Mouse (Mus musculus): ENCODE measurements at regions not wholly inside any gene's neighbourhood (a gene's known extent, or its start where the extent isn't known, plus 50 kb on each side); places are given as distances from the start of the nearest gene placed in this dataset.

DNA sequence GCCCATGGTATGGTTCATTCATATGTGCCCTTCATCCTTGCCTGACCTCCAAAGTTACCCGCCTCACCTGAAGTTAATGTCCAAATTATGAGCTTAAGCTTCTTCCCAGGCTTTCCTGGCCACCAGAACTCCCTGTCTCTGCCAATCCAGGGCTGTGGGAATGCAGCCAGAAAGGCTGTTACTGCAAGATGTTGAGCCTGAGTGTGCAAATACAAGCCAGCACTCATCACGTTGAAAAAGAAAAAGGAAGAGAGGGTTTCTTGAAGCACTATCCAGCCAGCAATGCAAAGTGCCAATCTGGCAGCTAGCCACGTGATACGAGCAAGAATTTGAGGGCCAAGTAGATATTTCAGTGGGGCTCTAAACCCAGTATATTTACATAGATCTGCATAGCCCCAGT is 213.7 kb downstream of the Hs3st3b1 start:
- Histone ChIP-seq H3K27ac (ENCODE audit: control insufficient read depth, insufficient read depth, low read depth, low read length, poor library complexity) (no peak overlapping the region), H3K4me3 (replicated peaks; ENCODE audit: control insufficient read depth, low read depth, low read length) (no peak overlapping the region), H3K4me1 (ENCODE audit: control insufficient read depth, insufficient read depth, low read length) (no peaks in the 10 kb centered on the region)
- TF ChIP-seq POLR2A (IDR thresholded peaks at IDR 0.05; ENCODE audit: borderline replicate concordance, control insufficient read depth, low read depth, low read length), result no peak
- TF ChIP-seq CTCF (IDR thresholded peaks at IDR 0.05; ENCODE audit: control insufficient read depth, insufficient read depth, low read length), result no peak
- WGBS, result 53% methylated on average over 4 of the region's 4 CpGs

DNA sequence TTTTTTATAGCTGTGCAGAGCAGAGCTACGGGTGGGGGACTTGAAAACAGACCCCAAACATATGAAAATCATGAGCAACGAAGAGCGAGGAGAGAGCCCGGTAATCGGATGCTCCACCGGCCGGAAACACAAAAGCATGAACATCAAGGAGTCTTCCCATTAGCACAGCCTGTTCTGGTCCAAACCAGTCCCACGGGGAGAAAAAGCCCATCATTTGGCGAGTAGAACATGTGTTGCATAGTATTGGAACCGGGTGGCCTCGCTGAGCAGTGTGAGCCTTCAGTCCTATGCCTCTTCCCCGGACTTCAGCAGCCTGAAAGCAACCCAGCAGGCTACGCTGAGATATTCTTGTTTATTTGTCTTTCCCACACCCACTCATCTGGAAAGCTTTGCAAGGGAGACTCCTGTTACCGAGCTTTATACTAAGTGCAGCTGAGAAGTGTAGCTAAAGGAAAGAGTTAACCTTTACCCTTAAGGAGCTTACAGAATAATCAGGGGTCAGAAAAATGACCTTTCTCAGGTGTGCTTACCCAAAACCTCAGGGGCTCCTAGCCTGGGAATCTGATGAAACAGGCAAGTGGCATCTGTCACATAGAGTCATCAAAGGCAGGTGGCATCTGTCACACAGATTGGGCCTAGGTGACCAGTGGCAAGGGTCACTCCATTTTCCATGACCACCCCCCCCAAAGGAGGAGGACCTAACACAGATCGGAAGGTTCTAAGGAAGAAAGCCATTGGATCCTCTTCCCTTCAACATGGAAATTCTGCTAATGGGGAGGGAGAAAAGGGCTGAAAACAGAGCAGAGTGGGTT is 209.8 kb downstream of the Hs3st3b1 start:
- Histone ChIP-seq H3K27ac (ENCODE audit: control insufficient read depth, insufficient read depth, low read depth, low read length, poor library complexity) (no peak overlapping the region), H3K4me1 (ENCODE audit: control insufficient read depth, insufficient read depth, low read length) (no peaks in the 10 kb centered on the region), H3K4me3 (replicated peaks; ENCODE audit: control insufficient read depth, low read depth, low read length) (no peak overlapping the region)
- TF ChIP-seq POLR2A (IDR thresholded peaks at IDR 0.05; ENCODE audit: borderline replicate concordance, control insufficient read depth, low read depth, low read length) (no peak), CTCF (IDR thresholded peaks at IDR 0.05; ENCODE audit: control insufficient read depth, insufficient read depth, low read length) (no peak)
- WGBS, result 78% methylated on average over 15 of the region's 15 CpGs

DNA sequence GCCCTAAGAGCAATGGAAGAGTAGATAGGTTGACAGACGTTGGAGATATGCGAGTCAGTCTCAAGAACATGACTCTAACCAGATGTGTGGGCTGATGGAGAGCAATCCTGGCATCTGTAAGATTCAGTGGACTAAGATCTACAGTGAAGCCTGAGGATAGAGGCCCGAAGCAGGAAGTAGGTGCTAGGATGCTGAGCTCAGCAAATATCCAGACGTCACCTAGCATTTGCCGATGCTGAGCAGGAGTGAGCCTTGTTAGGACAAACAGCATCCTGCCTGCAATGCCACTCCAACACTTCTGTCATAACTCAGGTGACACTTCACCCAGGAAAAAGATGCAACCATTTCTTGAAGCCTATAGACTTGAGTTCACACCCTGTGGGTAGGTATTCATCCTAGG is 199.8 kb downstream of the Hs3st3b1 start:
- no peak for TF ChIP-seq POLR2A (IDR thresholded peaks at IDR 0.05; ENCODE audit: borderline replicate concordance, control insufficient read depth, low read depth, low read length)
- no peak for TF ChIP-seq CTCF (IDR thresholded peaks at IDR 0.05; ENCODE audit: control insufficient read depth, insufficient read depth, low read length)
- no peaks in the 10 kb centered on the region for H3K4me1 ChIP-seq (ENCODE audit: control insufficient read depth, insufficient read depth, low read length)
- no peak overlapping the region for H3K4me3 ChIP-seq (replicated peaks; ENCODE audit: control insufficient read depth, low read depth, low read length)
- WGBS, result 85% methylated on average over 5 of the region's 5 CpGs
- H3K27ac ChIP-seq (ENCODE audit: control insufficient read depth, insufficient read depth, low read depth, low read length, poor library complexity), result no peak overlapping the region

DNA sequence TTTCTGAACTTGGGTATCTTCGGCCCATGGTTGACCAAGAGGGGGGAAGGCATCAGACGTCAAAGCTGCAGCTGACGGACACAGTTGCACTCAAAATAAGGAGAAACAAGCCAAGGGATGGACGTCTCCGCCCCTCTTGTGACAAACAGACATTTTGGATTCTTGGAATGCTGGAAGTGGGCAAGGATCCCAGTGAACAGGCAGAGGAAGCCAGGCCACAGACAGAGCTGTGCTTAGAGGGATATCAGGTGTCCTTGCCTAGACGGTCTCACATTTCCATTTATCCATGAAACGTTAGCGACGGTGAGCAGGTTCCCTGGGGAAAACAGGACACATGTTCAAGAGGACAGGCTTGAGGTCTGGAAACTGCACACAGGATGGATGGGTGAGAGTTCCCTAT is 191.2 kb downstream of the Hs3st3b1 start:
- H3K4me3 ChIP-seq (replicated peaks; ENCODE audit: control insufficient read depth, low read depth, low read length), result no peak overlapping the region
- no peak overlapping the region for H3K27ac ChIP-seq (ENCODE audit: control insufficient read depth, insufficient read depth, low read depth, low read length, poor library complexity)
- no peaks in the 10 kb centered on the region for H3K4me1 ChIP-seq (ENCODE audit: control insufficient read depth, insufficient read depth, low read length)
- no peak for TF ChIP-seq CTCF (IDR thresholded peaks at IDR 0.05; ENCODE audit: control insufficient read depth, insufficient read depth, low read length)
- TF ChIP-seq POLR2A (IDR thresholded peaks at IDR 0.05; ENCODE audit: borderline replicate concordance, control insufficient read depth, low read depth, low read length), result no peak
- WGBS, result 83% methylated on average over 9 of the region's 9 CpGs

DNA sequence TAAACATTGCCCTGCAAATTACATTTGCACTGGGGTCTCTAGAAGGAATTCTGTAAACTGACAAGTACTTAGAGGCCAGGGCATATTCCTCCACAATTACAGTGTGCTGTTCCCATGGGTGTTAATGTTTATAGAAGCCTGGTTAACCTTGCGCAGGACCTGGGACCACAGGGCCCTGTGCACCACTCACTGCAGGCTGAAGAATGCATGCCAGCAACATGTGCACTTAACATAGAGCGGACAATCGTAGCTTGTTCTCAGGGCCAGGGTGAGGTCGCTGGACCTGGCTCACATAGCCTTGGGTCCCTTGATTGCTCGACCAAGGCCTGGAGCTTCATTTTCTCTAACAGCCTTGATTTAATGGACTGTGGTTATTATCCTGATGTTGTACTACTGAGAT is 168.8 kb downstream of the Hs3st3b1 start:
- Histone ChIP-seq H3K4me1 (ENCODE audit: control insufficient read depth, insufficient read depth, low read length) (no peaks in the 10 kb centered on the region), H3K27ac (ENCODE audit: control insufficient read depth, insufficient read depth, low read depth, low read length, poor library complexity) (no peak overlapping the region), H3K4me3 (replicated peaks; ENCODE audit: control insufficient read depth, low read depth, low read length) (no peak overlapping the region)
- no peak for TF ChIP-seq POLR2A (IDR thresholded peaks at IDR 0.05; ENCODE audit: borderline replicate concordance, control insufficient read depth, low read depth, low read length)
- TF ChIP-seq CTCF (IDR thresholded peaks at IDR 0.05; ENCODE audit: control insufficient read depth, insufficient read depth, low read length), result no peak
- 76% methylated on average over 5 of the region's 5 CpGs for WGBS

DNA sequence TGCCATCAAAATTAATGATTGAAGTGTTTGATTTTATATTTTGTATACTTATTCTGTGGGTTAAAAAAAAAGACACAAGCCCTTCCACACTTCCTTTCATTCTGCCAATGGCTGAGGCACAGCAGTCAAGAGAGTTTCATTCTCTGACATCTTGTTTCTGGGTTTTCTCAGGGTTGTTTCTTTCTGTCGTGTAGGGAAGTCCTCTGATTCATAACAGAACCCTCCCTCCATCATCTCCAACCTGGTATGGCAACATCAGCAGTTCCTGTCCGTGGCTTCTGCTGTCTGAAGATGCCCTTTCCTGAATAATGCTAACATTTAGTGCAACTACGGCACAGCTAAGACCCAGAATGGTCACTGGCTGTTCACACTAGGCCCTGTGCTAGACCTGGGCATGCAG is 167.3 kb downstream of the Hs3st3b1 start:
- no peak overlapping the region for H3K4me3 ChIP-seq (replicated peaks; ENCODE audit: control insufficient read depth, low read depth, low read length)
- no peaks in the 10 kb centered on the region for H3K4me1 ChIP-seq (ENCODE audit: control insufficient read depth, insufficient read depth, low read length)
- WGBS, result 52% methylated on average over 3 of the region's 3 CpGs
- no peak overlapping the region for H3K27ac ChIP-seq (ENCODE audit: control insufficient read depth, insufficient read depth, low read depth, low read length, poor library complexity)
- TF ChIP-seq POLR2A (IDR thresholded peaks at IDR 0.05; ENCODE audit: borderline replicate concordance, control insufficient read depth, low read depth, low read length), result no peak
- no peak for TF ChIP-seq CTCF (IDR thresholded peaks at IDR 0.05; ENCODE audit: control insufficient read depth, insufficient read depth, low read length)

DNA sequence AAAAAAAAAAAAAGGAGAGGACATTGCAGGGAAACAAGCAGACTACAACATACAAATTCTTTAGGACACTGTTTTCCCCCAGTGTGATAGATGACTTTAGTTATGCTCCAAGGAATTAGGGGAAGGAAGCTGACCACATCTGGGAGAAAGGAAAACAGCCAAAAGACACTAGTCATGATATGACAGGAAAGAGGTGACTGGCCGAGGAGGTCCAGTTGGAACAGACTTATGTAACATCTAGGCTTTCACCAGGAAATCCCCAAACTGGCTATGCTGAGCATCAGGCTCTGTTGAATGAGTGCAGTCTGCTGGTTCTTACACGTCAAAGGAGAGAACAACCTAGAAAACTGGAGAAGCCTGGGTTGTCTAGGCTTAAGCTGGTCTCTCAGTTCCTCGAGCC is 163.8 kb downstream of the Hs3st3b1 start:
- WGBS, result 65% methylated on average over 3 of the region's 3 CpGs

DNA sequence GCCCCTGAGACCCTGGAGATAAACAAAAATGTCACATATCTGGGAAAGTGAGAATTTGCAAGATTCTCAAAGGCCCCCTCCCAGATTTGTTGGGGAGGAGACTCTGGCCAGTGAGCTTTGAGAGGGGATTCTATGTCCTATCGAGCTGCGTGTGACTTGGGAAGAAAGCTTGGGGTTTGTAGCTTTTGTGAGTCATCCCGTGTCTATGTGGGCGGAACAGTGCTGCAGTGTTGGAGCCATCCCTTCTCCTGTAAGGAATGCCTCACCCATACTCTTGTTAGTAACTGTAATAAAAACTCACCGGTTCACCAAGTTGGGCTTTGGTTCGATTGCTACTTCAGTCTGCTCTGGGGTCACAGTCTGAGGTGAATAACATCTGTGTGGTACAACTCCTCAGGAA is 160.5 kb downstream of the Hs3st3b1 start:
- WGBS, result 85% methylated on average over 6 of the region's 6 CpGs
- no peak for TF ChIP-seq CTCF (IDR thresholded peaks at IDR 0.05; ENCODE audit: control insufficient read depth, insufficient read depth, low read length)
- no peak for TF ChIP-seq POLR2A (IDR thresholded peaks at IDR 0.05; ENCODE audit: borderline replicate concordance, control insufficient read depth, low read depth, low read length)
- H3K4me1 ChIP-seq (ENCODE audit: control insufficient read depth, insufficient read depth, low read length), result no peaks in the 10 kb centered on the region
- H3K4me3 ChIP-seq (replicated peaks; ENCODE audit: control insufficient read depth, low read depth, low read length), result no peak overlapping the region
- H3K27ac ChIP-seq (ENCODE audit: control insufficient read depth, insufficient read depth, low read depth, low read length, poor library complexity), result no peak overlapping the region

More for the DNA sequence above, 163.8 kb downstream of the Hs3st3b1 start:
- Histone ChIP-seq H3K4me1 (ENCODE audit: control insufficient read depth, insufficient read depth, low read length) (no peaks in the 10 kb centered on the region), H3K4me3 (replicated peaks; ENCODE audit: control insufficient read depth, low read depth, low read length) (no peak overlapping the region), H3K27ac (ENCODE audit: control insufficient read depth, insufficient read depth, low read depth, low read length, poor library complexity) (no peak overlapping the region)
- TF ChIP-seq CTCF (IDR thresholded peaks at IDR 0.05; ENCODE audit: control insufficient read depth, insufficient read depth, low read length) (no peak), POLR2A (IDR thresholded peaks at IDR 0.05; ENCODE audit: borderline replicate concordance, control insufficient read depth, low read depth, low read length) (no peak)

All from bone marrow, adult 2 months (tissue).